Mouse (Mus musculus) C2C12 (cell line): ENCODE results near the gene Gm29427. TPM values are rescaled to one million over a fixed set of nuclear protein-coding genes. Genes with fewer than 3 reads are reported as not detected.

Experiments
- H3K27me3 ChIP-seq: one replicate; pipeline ENCODE4 v1.6.1; 2011; ENCODE audit not compliant: control insufficient read depth, insufficient read depth, insufficient read length
- H3K36me3 ChIP-seq: one replicate; pipeline ENCODE4 v1.6.1; 2011; ENCODE audit not compliant: control insufficient read depth, insufficient read depth
- H3K4me3 ChIP-seq: one replicate; pipeline ENCODE4 v1.5.1; 2011; ENCODE audit warnings: mild to moderate bottlenecking, control low read depth; ENCODE audit not compliant: poor library complexity, insufficient read depth, severe bottlenecking
- H3K79me2 ChIP-seq: one replicate; pipeline ENCODE4 v1.6.1; 2011; ENCODE audit not compliant: control insufficient read depth, insufficient read depth
- H3K79me3 ChIP-seq: one replicate; pipeline ENCODE4 v1.6.1; 2011; ENCODE audit warnings: low read depth, control low read depth
- H3ac ChIP-seq: one replicate; pipeline ENCODE3; 2011; ENCODE audit warnings: low read depth; ENCODE audit not compliant: control insufficient read depth, insufficient read length
- CEBPB ChIP-seq: IDR thresholded peaks from one replicate; pipeline ENCODE4 v1.6.1; 2011; ENCODE audit warnings: low read depth, mild to moderate bottlenecking, control low read depth, moderate library complexity
- CTCF ChIP-seq: IDR thresholded peaks from one replicate; pipeline ENCODE4 v1.5.1; 2011; ENCODE audit not compliant: control insufficient read depth, insufficient read depth, insufficient read length
- FOSL1 ChIP-seq: IDR thresholded peaks from one replicate; pipeline ENCODE4 v1.8.0; 2011; ENCODE audit warnings: mild to moderate bottlenecking, low read length; ENCODE audit not compliant: poor library complexity, insufficient read depth, severe bottlenecking
- MAX ChIP-seq: IDR thresholded peaks from one replicate; pipeline ENCODE4 v1.6.1; 2011; ENCODE audit warnings: mild to moderate bottlenecking, control low read depth
- MYOD1 ChIP-seq: IDR thresholded peaks from one replicate; pipeline ENCODE4 v1.6.1; 2011; ENCODE audit warnings: low read depth; ENCODE audit not compliant: control insufficient read depth, insufficient read length
- MYOG ChIP-seq: IDR thresholded peaks from one replicate; pipeline ENCODE4 v1.6.1; 2011; ENCODE audit not compliant: control insufficient read depth, insufficient read length; ENCODE audit errors: extremely low read depth
- USF1 ChIP-seq: IDR thresholded peaks from one replicate; pipeline ENCODE4 v1.6.1; 2011; ENCODE audit warnings: low read depth, mild to moderate bottlenecking, control low read depth, moderate library complexity
- polyA plus RNA-seq: library from polyadenylated mRNA; unstranded; fragments of >200 nt; fragmentation: generic; extraction: Trizol; gene quantifications from one replicate; pipeline ENCODE4 v1.2.1, GENCODE M21; 2012; ENCODE audit warnings: missing spikeins

Gm29427 gene
- polyA plus RNA-seq, 1 experiment, result not detected

DNA sequence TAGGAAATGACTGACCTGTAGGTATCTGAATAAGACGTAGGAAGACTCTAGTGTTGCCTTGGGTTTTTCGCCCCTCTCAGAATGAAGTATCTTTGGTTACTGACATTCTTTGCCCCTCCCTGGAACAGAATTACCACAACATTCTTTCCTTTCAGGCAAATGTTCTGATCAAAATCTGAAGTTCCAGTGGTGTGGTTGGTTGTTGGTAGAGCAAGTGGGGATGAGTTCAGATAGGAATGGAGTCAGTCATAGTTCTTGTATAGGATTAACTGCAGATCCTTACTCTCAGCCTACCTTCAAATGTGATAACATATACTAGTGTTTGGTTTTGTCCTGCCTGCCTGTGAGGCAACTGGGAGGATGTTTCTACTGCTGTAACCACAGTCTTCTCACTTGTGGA is 86.1 kb downstream of the Gm29427 start, which contains the start of gene Zp3r:
TSS of gene Zp3r (minus strand) at position 101 of the 400 bp plus-strand sequence.
- Histone ChIP-seq H3K4me3 (no peak within 1 kb of the TSS), H3K79me2 (no peaks in the 10 kb centered on the region), H3K27me3 (no peaks in the 10 kb centered on the region), H3K36me3 (no peaks in the 10 kb centered on the region), H3K79me3 (no peaks in the 10 kb centered on the region), H3ac (no peak within 1 kb of the TSS)
- TF ChIP-seq USF1, result no peak
- TF ChIP-seq CEBPB, result no peak
- TF ChIP-seq MYOG, result no peak
- no peak for TF ChIP-seq CTCF
- TF ChIP-seq MAX, result no peak
- no peak for TF ChIP-seq MYOD1
- no peak for TF ChIP-seq FOSL1

Other genes starting within 250 kb of the Gm29427 start
- gene Zp3r, start 86.2 kb downstream of the Gm29427 start, polyA plus RNA-seq, result not detected
- gene C4bp, start 54.2 kb downstream of the Gm29427 start, polyA plus RNA-seq, result not detected
- gene Yod1, start 1.5 kb upstream of the Gm29427 start, polyA plus RNA-seq, result 0.85 TPM
- gene Pfkfb2, start 13.5 kb upstream of the Gm29427 start, polyA plus RNA-seq, result 3.0 TPM
- 0.88 TPM for gene AA986860, start 16.2 kb upstream of the Gm29427 start, polyA plus RNA-seq
- gene Fcamr, start 85.1 kb upstream of the Gm29427 start, polyA plus RNA-seq, result not detected
- not detected for gene Pigr, start 110.9 kb upstream of the Gm29427 start, polyA plus RNA-seq
- gene Fcmr, start 149.9 kb upstream of the Gm29427 start, polyA plus RNA-seq, result not detected
- gene Il24, start 171.7 kb upstream of the Gm29427 start, polyA plus RNA-seq, result not detected
- gene Il20, start 195.7 kb upstream of the Gm29427 start, polyA plus RNA-seq, result not detected
- 0.06 TPM for gene Il19, start 224.3 kb upstream of the Gm29427 start, polyA plus RNA-seq